Mouse (Mus musculus): ENCODE data around the gene St14. TPM values are rescaled to one million over a fixed set of nuclear protein-coding genes. Genes with fewer than 3 reads are reported as not detected.

Gene St14
- polyA plus RNA-seq, 1 experiment from 2014 or later: 36.6 TPM

GRCm38 (mm10) chr9:31119882-31120532, 11.6 kb downstream of the St14 start:
- Histone ChIP-seq H3K27me3 (replicated peaks; ENCODE audit: insufficient read depth, low read length) (no peaks in the 10 kb centered on the region), H3K4me3 (ENCODE audit: low read depth, low read length) (no peak overlapping the region), H3K36me3 (ENCODE audit: insufficient read depth, low read length) (no peaks in the 10 kb centered on the region), H3K9me3 (ENCODE audit: low read length) (no peaks in the 10 kb centered on the region), H3K27ac (ENCODE audit: low read length) (peak overlapping the region; percentile 61), H3K4me1 (ENCODE audit: insufficient read depth, low read depth, low read length) (peaks cover 3% of the 10 kb centered on the region; the same call in 1 of the 2 replicates), H3K9ac (replicated peaks; ENCODE audit: low read depth) (no peak overlapping the region), H3K4me2 (replicated peaks; ENCODE audit: low read depth, low read length) (peak overlapping the region; percentile 17; the same call in 1 of the 2 replicates)
- peak; percentile 76 for DNase-seq (ENCODE audit: low spot score)
- ATAC-seq: peak; percentile 83
- WGBS: 26% methylated on average over 11 of the region's 11 CpGs
- TF ChIP-seq EP300 (IDR thresholded peaks at IDR 0.05) (peak; percentile 27; the same call in 1 of the 2 replicates), CTCF (IDR thresholded peaks at IDR 0.05) (no peak)

DNA sequence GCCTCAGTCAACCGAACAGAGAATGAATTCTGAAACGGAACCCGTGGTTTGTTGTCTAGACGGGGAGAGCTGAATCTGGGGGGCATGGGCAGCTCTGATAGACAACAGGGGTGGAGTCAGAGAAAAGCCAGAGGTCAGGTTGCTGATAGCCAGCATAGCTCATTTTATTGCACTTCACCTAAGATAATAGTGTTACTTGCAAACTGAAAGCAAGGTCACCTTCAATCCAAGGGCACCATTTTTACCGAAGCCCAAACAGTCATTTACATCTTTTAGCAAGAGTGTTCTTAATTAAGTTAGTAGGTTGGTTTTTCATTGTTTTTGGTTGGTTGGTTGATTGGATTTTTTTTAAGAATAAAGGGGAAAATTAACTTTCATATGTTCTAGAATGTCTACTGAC, 12.2 kb downstream of the St14 start:
- 68% methylated on average over 5 of the region's 5 CpGs for WGBS
- H3K4me3 ChIP-seq (ENCODE audit: low read depth, low read length): no peak overlapping the region
- no peak overlapping the region for H3K9ac ChIP-seq (replicated peaks; ENCODE audit: low read depth)
- no peak overlapping the region for H3K4me2 ChIP-seq (replicated peaks; ENCODE audit: low read depth, low read length)
- H3K27me3 ChIP-seq (replicated peaks; ENCODE audit: insufficient read depth, low read length): no peaks in the 10 kb centered on the region
- peaks cover 3% of the 10 kb centered on the region; the same call in 1 of the 2 replicates for H3K4me1 ChIP-seq (ENCODE audit: insufficient read depth, low read depth, low read length)
- no peak for DNase-seq (ENCODE audit: low spot score)
- H3K27ac ChIP-seq (ENCODE audit: low read length): no peak overlapping the region
- no peaks in the 10 kb centered on the region for H3K9me3 ChIP-seq (ENCODE audit: low read length)
- H3K36me3 ChIP-seq (ENCODE audit: insufficient read depth, low read length): no peaks in the 10 kb centered on the region
- TF ChIP-seq EP300 (IDR thresholded peaks at IDR 0.05): no peak
- TF ChIP-seq CTCF (IDR thresholded peaks at IDR 0.05): no peak
- ATAC-seq: no peak

GRCm38 (mm10) chr9:31118520-31119298, 12.9 kb downstream of the St14 start:
- Histone ChIP-seq H3K36me3 (ENCODE audit: insufficient read depth, low read length) (no peaks in the 10 kb centered on the region), H3K4me3 (ENCODE audit: low read depth, low read length) (no peak overlapping the region), H3K9me3 (ENCODE audit: low read length) (no peaks in the 10 kb centered on the region), H3K4me1 (ENCODE audit: insufficient read depth, low read depth, low read length) (peaks cover 3% of the 10 kb centered on the region; the same call in 1 of the 2 replicates), H3K27me3 (replicated peaks; ENCODE audit: insufficient read depth, low read length) (no peaks in the 10 kb centered on the region), H3K9ac (replicated peaks; ENCODE audit: low read depth) (no peak overlapping the region), H3K4me2 (replicated peaks; ENCODE audit: low read depth, low read length) (no peak overlapping the region), H3K27ac (ENCODE audit: low read length) (no peak overlapping the region)
- DNase-seq (ENCODE audit: low spot score): peak; percentile 24
- TF ChIP-seq EP300 (IDR thresholded peaks at IDR 0.05): no peak
- TF ChIP-seq CTCF (IDR thresholded peaks at IDR 0.05): no peak
- 30% methylated on average over 11 of the region's 11 CpGs for WGBS
- peak; percentile 55 for ATAC-seq

DNA sequence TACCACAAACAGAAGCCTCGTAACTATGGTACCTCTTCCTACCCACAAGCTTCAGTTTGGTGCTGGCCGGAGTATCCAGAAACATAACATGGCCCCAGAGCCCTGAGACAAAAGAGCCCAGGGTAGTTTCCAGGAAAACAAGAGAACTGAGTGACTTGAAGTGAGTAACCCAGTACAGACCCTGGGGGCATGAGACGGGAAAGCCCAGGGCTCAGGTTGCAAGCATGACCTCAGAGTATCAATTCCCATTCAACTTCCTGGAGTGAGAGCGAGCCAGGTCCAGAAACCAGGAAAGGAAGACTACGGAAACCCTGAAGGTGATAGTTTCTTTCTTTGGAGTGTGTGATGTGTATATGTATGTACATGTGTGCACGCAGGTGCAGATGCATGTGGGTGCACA, 14.2 kb downstream of the St14 start:
- ATAC-seq: no peak
- DNase-seq (ENCODE audit: low spot score): no peak
- H3K9ac ChIP-seq (replicated peaks; ENCODE audit: low read depth): no peak overlapping the region

DNA sequence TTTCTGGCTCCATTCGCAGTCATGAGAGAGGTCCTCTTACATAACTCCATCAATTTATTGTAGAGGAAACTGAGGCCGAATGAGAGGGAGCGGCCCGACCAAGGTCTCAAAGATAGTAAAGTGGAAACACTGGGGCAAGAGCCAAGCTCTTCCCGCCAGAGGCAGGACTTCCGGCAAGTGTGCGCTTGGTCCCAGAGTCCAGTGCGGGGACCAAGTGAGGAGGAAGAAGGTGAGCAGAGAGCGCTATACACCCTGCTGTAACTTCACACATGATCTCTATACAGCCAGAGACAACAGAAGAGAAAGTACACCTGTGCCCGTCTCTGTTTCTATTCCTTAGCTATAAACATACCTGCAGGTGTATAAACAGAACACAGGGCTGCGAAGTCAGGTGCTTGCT, 14.6 kb downstream of the St14 start:
- DNase-seq (ENCODE audit: low spot score): no peak
- no peak overlapping the region for H3K27ac ChIP-seq (ENCODE audit: low read length)
- peaks cover 3% of the 10 kb centered on the region; the same call in 1 of the 2 replicates for H3K4me1 ChIP-seq (ENCODE audit: insufficient read depth, low read depth, low read length)
- no peak overlapping the region for H3K4me2 ChIP-seq (replicated peaks; ENCODE audit: low read depth, low read length)
- H3K9me3 ChIP-seq (ENCODE audit: low read length): no peaks in the 10 kb centered on the region
- no peak overlapping the region for H3K4me3 ChIP-seq (ENCODE audit: low read depth, low read length)
- no peak for ATAC-seq
- H3K36me3 ChIP-seq (ENCODE audit: insufficient read depth, low read length): no peaks in the 10 kb centered on the region
- WGBS: 88% methylated on average over 11 of the region's 11 CpGs
- no peaks in the 10 kb centered on the region for H3K27me3 ChIP-seq (replicated peaks; ENCODE audit: insufficient read depth, low read length)
- TF ChIP-seq CTCF (IDR thresholded peaks at IDR 0.05) (no peak), EP300 (IDR thresholded peaks at IDR 0.05) (no peak)
- H3K9ac ChIP-seq (replicated peaks; ENCODE audit: low read depth): no peak overlapping the region

More for the DNA sequence above, 14.2 kb downstream of the St14 start:
- H3K4me3 ChIP-seq (ENCODE audit: low read depth, low read length): no peak overlapping the region
- H3K36me3 ChIP-seq (ENCODE audit: insufficient read depth, low read length): no peaks in the 10 kb centered on the region
- H3K27me3 ChIP-seq (replicated peaks; ENCODE audit: insufficient read depth, low read length): no peaks in the 10 kb centered on the region
- H3K9me3 ChIP-seq (ENCODE audit: low read length): no peaks in the 10 kb centered on the region
- H3K4me2 ChIP-seq (replicated peaks; ENCODE audit: low read depth, low read length): no peak overlapping the region
- 74% methylated on average over 6 of the region's 6 CpGs for WGBS
- H3K27ac ChIP-seq (ENCODE audit: low read length): no peak overlapping the region
- TF ChIP-seq CTCF (IDR thresholded peaks at IDR 0.05): no peak
- TF ChIP-seq EP300 (IDR thresholded peaks at IDR 0.05): no peak
- peaks cover 3% of the 10 kb centered on the region; the same call in 1 of the 2 replicates for H3K4me1 ChIP-seq (ENCODE audit: insufficient read depth, low read depth, low read length)

- Histone ChIP-seq H3K27me3 (replicated peaks; ENCODE audit: insufficient read depth, low read length) (no peaks in the 10 kb centered on the region), H3K4me1 (ENCODE audit: insufficient read depth, low read depth, low read length) (no peaks in the 10 kb centered on the region), H3K4me3 (ENCODE audit: low read depth, low read length) (no peak overlapping the region), H3K27ac (ENCODE audit: low read length) (no peak overlapping the region), H3K9me3 (ENCODE audit: low read length) (no peaks in the 10 kb centered on the region), H3K9ac (replicated peaks; ENCODE audit: low read depth) (no peak overlapping the region), H3K36me3 (ENCODE audit: insufficient read depth, low read length) (no peaks in the 10 kb centered on the region), H3K4me2 (replicated peaks; ENCODE audit: low read depth, low read length) (no peak overlapping the region)
- no peak for TF ChIP-seq EP300 (IDR thresholded peaks at IDR 0.05)
- TF ChIP-seq CTCF (IDR thresholded peaks at IDR 0.05): no peak
- no peak for DNase-seq (ENCODE audit: low spot score)
- ATAC-seq: no peak
These were observed 16.1 kb downstream of the St14 start for GRCm38 (mm10) chr9:31115586-31115985.
